8 mouse cellular contexts compared by ENCODE assay signal in genomic region chr17:26123267-26123684, GRCm38 (mm10). TPM values are rescaled to one million over a fixed set of nuclear protein-coding genes. Genes with fewer than 3 reads are reported as not detected.
DNase-seq lines count a peak whose midpoint lies in the region; ATAC-seq and TF ChIP-seq lines count a peak whose summit lies in the region.

Mrpl28 (plus strand) TSS chr17:26123500.

- POLR2A ChIA-PET in Patski (lab: Charles Lee): interaction anchor here (0.9 to 1.5 kb wide), 3 partner anchors 11 to 18 kb away, joined by 3 to 5 read pairs (median 3); no protein-coding TSS in a partner anchor

- peak within 1 kb of the TSS; percentile 48 for H3K27ac ChIP-seq in hindbrain, embryonic 13.5 days

- ATAC-seq in Patski: peak; percentile 32
- ATAC-seq in hindbrain, embryonic 13.5 days (ENCODE audit: low FRiP score): peak; percentile 89

- peaks cover 30% of the 10 kb centered on the region for H3K4me1 ChIP-seq in hindbrain, embryonic 13.5 days (replicated peaks)

- DNase-seq in Patski (ENCODE audit: low read depth, low spot score): peak; percentile 83
- peak; percentile 97 to 99 for DNase-seq in cerebellum, postnatal 14 days
- DNase-seq in frontal cortex, postnatal 14 days (ENCODE audit: low spot score in 2 of 2): peak; percentile 81 to 84
- DNase-seq in layer of hippocampus, postnatal 25 days (ENCODE audit: extremely low spot score in 1 of 2, low spot score in 1 of 2): peak; percentile 80 to 87
- peak; percentile 91 for DNase-seq in lung, postnatal 25 days (ENCODE audit: low spot score)
- peak; percentile 98 for DNase-seq in retina, embryonic 14.5 days (ENCODE audit: low spot score)
- peak; percentile 94 for DNase-seq in thymus, postnatal 4 days

- under 1% methylated on average over 32 of the region's 32 CpGs for WGBS in hindbrain, embryonic 13.5 days

- peaks cover 32% of the 10 kb centered on the region for H3K36me3 ChIP-seq in hindbrain, embryonic 13.5 days

- TF ChIP-seq CTCF in Patski (IDR thresholded peaks at IDR 0.05): no peak

- in situ Hi-C loops in Patski (cut with MboI; ENCODE audit: low pct_unique_long_range_greater_than_20kb): loop anchor here (5.0 kb wide), 3 partner anchors 69 to 329 kb away; partner anchors contain the start of gene Fam234a

- peak within 1 kb of the TSS; percentile 89 for H3K4me2 ChIP-seq in hindbrain, embryonic 13.5 days

- H3K9ac ChIP-seq in hindbrain, embryonic 13.5 days: peak within 1 kb of the TSS; percentile 90

- H3K27me3 ChIP-seq in Patski: no peaks in the 10 kb centered on the region
- H3K27me3 ChIP-seq in hindbrain, embryonic 13.5 days: peaks cover 15% of the 10 kb centered on the region

- CTCF ChIA-PET in Patski (lab: Charles Lee): no interaction called here

- peak within 1 kb of the TSS; percentile 92 for H3K4me3 ChIP-seq in hindbrain, embryonic 13.5 days

- no peaks in the 10 kb centered on the region for H3K9me3 ChIP-seq in hindbrain, embryonic 13.5 days

RNA-seq across cellular contexts. Expression of gene Mrpl28, which starts in this region (rescaled TPM):
- polyA plus RNA-seq in Patski (2021): 118 TPM
- 177 and 178 TPM in 2 replicates for polyA plus RNA-seq in hindbrain, embryonic 13.5 days (2015; fragmentation: Nextera tagmentation; extraction: Ambion mirVana)
- 10 to 100 TPM; 63.4 to 68.9 TPM for total RNA-seq in layer of hippocampus, postnatal 25 days (2021)

Comparison
In these comparisons a context has a peak if more than half of its experiments do, and no peak if none do; other contexts are left out.
1. Peak in every context shown above with its lines: DNase-seq, ATAC-seq, H3K4me3 ChIP-seq and H3K27ac ChIP-seq.